Mouse (Mus musculus): ENCODE results near the gene Eefsec. TPM values are rescaled to one million over a fixed set of nuclear protein-coding genes. Genes with fewer than 3 reads are reported as not detected.

The Eefsec gene
- polyA plus RNA-seq, 1 experiment, result 18.7 TPM

DNA sequence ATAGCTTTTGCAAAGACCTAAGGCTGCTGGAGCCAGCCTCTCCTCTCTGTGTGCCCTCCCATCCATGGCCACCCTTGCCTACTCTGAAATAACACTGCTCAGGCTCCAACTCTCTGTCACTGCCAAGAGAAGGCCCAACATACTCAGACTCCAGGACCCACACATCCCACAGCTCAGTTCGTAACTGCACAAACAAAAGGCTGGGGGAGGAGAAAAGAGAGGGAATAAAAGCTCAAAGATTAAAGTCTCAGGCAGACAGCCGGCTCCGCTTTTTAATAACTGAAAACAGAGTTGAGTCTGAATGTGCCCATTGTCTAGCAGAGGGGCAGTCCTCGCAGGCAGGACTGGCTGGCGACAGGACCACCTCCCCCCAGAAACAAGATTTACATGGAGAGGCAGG lies 36.8 kb downstream of the Eefsec start:
- H3K27me3 ChIP-seq (ENCODE audit: control insufficient read depth, insufficient read depth, low read length, poor library complexity, severe bottlenecking), result no peaks in the 10 kb centered on the region
- H3K9ac ChIP-seq (ENCODE audit: low read depth, poor library complexity, severe bottlenecking), result no peak overlapping the region
- no peak overlapping the region for H3K4me3 ChIP-seq (ENCODE audit: low read depth, low read length)
- H3K9me3 ChIP-seq (replicated peaks; ENCODE audit: control insufficient read depth, insufficient read depth, low read length, poor library complexity, severe bottlenecking), result no peaks in the 10 kb centered on the region
- H3K4me1 ChIP-seq (ENCODE audit: control insufficient read depth, insufficient read depth, low read length), result no peaks in the 10 kb centered on the region
- no peak overlapping the region for H3K27ac ChIP-seq (ENCODE audit: insufficient read depth, low read length)
- no peak for TF ChIP-seq EP300 (IDR thresholded peaks at IDR 0.05; ENCODE audit: insufficient read depth, low read depth, low read length)
- TF ChIP-seq CTCF (IDR thresholded peaks at IDR 0.05; ENCODE audit: low read depth, low read length), result no peak
- no peak for TF ChIP-seq POLR2A (IDR thresholded peaks at IDR 0.05; ENCODE audit: insufficient read depth, low read length)
- H3K36me3 ChIP-seq (ENCODE audit: control insufficient read depth, insufficient read depth, low read length, poor library complexity, severe bottlenecking), result no peaks in the 10 kb centered on the region

DNA sequence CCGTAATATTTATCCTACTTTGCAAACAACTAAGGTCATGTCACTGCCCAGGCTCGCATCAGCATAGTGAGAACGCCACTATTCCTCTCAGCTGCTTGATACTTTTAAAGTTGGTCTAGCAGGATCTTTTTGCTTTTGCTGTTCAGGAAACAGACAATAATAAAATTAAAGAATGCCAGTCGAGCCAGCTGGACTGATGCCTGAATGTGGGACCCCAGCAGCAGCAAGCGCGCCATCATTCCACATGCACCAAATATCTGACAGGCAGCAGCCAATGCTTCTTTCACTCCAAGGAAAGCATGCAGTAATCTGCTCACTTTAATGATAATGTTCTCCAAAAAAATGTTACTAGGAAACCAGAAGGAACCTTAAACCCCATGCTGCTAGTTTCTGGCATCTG lies 45.9 kb downstream of the Eefsec start:
- H3K4me3 ChIP-seq (ENCODE audit: low read depth, low read length), result no peak overlapping the region
- no peak overlapping the region for H3K9ac ChIP-seq (ENCODE audit: low read depth, poor library complexity, severe bottlenecking)
- H3K9me3 ChIP-seq (replicated peaks; ENCODE audit: control insufficient read depth, insufficient read depth, low read length, poor library complexity, severe bottlenecking), result no peaks in the 10 kb centered on the region
- H3K36me3 ChIP-seq (ENCODE audit: control insufficient read depth, insufficient read depth, low read length, poor library complexity, severe bottlenecking), result no peaks in the 10 kb centered on the region
- no peak for TF ChIP-seq POLR2A (IDR thresholded peaks at IDR 0.05; ENCODE audit: insufficient read depth, low read length)
- no peak for TF ChIP-seq EP300 (IDR thresholded peaks at IDR 0.05; ENCODE audit: insufficient read depth, low read depth, low read length)
- TF ChIP-seq CTCF (IDR thresholded peaks at IDR 0.05; ENCODE audit: low read depth, low read length), result no peak
- H3K27ac ChIP-seq (ENCODE audit: insufficient read depth, low read length), result no peak overlapping the region
- no peaks in the 10 kb centered on the region for H3K27me3 ChIP-seq (ENCODE audit: control insufficient read depth, insufficient read depth, low read length, poor library complexity, severe bottlenecking)
- H3K4me1 ChIP-seq (ENCODE audit: control insufficient read depth, insufficient read depth, low read length), result no peaks in the 10 kb centered on the region

DNA sequence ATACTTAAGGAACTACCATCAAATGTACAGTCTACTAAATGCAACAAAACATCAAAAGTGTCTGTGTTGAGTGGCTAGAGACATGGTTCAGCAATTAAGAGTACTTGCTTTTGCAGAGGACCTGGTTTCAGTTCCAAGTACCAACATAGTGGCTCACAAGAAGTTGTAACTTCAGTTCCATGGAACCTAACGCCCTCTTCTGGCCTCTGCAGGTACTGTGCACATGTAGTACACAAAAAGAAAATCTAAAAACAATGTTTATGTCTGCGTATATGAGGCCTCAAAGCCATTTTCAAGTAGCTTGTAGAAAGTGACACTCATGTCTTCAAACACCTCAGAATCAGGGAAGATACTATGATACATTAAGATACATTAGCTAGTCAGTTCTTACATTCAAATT lies 48.4 kb downstream of the Eefsec start:
- H3K4me3 ChIP-seq (ENCODE audit: low read depth, low read length), result no peak overlapping the region
- no peaks in the 10 kb centered on the region for H3K4me1 ChIP-seq (ENCODE audit: control insufficient read depth, insufficient read depth, low read length)
- H3K27me3 ChIP-seq (ENCODE audit: control insufficient read depth, insufficient read depth, low read length, poor library complexity, severe bottlenecking), result no peaks in the 10 kb centered on the region
- H3K27ac ChIP-seq (ENCODE audit: insufficient read depth, low read length), result no peak overlapping the region
- no peak for TF ChIP-seq CTCF (IDR thresholded peaks at IDR 0.05; ENCODE audit: low read depth, low read length)
- TF ChIP-seq POLR2A (IDR thresholded peaks at IDR 0.05; ENCODE audit: insufficient read depth, low read length), result no peak
- no peak for TF ChIP-seq EP300 (IDR thresholded peaks at IDR 0.05; ENCODE audit: insufficient read depth, low read depth, low read length)
- H3K9ac ChIP-seq (ENCODE audit: low read depth, poor library complexity, severe bottlenecking), result no peak overlapping the region
- H3K36me3 ChIP-seq (ENCODE audit: control insufficient read depth, insufficient read depth, low read length, poor library complexity, severe bottlenecking), result no peaks in the 10 kb centered on the region
- H3K9me3 ChIP-seq (replicated peaks; ENCODE audit: control insufficient read depth, insufficient read depth, low read length, poor library complexity, severe bottlenecking), result no peaks in the 10 kb centered on the region

DNA sequence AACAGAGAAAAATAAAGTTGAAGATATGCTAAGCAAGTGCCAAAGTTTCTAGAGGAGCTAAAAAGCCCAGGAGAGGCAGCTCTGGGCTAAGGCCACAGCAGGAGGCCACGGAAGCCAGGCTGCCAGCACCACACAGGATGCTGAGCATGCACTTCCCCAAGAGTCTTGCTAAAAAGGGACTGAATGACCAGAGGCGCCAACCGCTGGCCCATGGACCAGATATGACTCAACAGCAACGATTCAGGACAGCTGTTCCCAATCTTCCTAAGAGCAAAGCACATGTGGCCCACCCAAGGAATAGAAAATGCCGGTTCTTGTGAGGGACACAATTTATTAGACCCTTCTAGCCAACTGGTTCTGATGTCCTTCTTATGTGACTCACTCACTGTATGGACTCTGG lies 57.4 kb downstream of the Eefsec start:
- no peak for TF ChIP-seq CTCF (IDR thresholded peaks at IDR 0.05; ENCODE audit: low read depth, low read length)
- Histone ChIP-seq H3K9me3 (replicated peaks; ENCODE audit: control insufficient read depth, insufficient read depth, low read length, poor library complexity, severe bottlenecking) (no peaks in the 10 kb centered on the region), H3K4me1 (ENCODE audit: control insufficient read depth, insufficient read depth, low read length) (no peaks in the 10 kb centered on the region), H3K27me3 (ENCODE audit: control insufficient read depth, insufficient read depth, low read length, poor library complexity, severe bottlenecking) (no peaks in the 10 kb centered on the region), H3K36me3 (ENCODE audit: control insufficient read depth, insufficient read depth, low read length, poor library complexity, severe bottlenecking) (no peaks in the 10 kb centered on the region), H3K9ac (ENCODE audit: low read depth, poor library complexity, severe bottlenecking) (no peak overlapping the region), H3K27ac (ENCODE audit: insufficient read depth, low read length) (no peak overlapping the region), H3K4me3 (ENCODE audit: low read depth, low read length) (no peak overlapping the region)

DNA sequence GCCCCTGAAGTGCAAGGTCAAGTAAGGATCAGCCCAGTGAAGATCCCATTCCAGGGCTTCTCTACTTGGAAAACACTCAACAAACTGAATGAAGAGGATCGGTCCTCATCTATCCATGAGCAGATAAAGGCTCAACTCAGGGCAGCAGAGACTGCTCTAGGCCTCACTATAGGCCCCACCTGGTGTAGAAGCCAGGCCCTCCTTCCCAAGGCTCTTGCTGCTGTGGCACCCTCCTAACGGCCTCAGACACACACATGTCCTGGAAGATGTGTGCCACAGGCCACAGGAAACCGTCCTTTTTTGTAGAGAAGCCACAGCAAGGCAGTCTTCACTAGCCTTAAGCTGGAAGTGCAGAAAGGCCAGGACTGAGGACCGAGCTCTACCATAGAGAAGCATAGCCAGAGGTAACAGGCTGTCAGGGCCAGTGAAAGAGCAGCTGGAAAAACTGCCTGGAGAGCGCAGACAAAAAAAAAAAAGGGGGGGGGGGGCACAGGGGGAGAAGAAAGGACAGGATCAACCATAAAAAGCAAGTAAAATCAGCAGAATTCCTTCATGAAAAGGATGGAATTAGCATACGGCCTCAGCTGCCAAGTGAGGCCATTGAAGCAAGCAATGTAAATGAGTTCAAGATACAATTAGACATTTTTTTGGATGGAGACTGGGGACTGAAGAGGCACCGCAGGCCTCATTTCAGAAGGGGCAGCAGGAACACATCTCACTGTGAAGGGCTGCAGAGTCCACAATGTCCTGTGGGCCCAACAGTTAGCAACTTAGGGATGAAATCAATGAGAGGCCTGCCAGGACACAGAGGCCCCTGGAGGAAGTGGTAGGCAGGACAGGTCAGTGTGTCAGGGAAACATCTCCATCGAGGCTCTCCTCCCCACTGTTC lies 58.3 kb downstream of the Eefsec start:
- Histone ChIP-seq H3K9ac (ENCODE audit: low read depth, poor library complexity, severe bottlenecking) (no peak overlapping the region), H3K27me3 (ENCODE audit: control insufficient read depth, insufficient read depth, low read length, poor library complexity, severe bottlenecking) (no peaks in the 10 kb centered on the region), H3K9me3 (replicated peaks; ENCODE audit: control insufficient read depth, insufficient read depth, low read length, poor library complexity, severe bottlenecking) (no peaks in the 10 kb centered on the region), H3K36me3 (ENCODE audit: control insufficient read depth, insufficient read depth, low read length, poor library complexity, severe bottlenecking) (no peaks in the 10 kb centered on the region), H3K4me1 (ENCODE audit: control insufficient read depth, insufficient read depth, low read length) (no peaks in the 10 kb centered on the region), H3K4me3 (ENCODE audit: low read depth, low read length) (no peak overlapping the region), H3K27ac (ENCODE audit: insufficient read depth, low read length) (no peak overlapping the region)
- TF ChIP-seq POLR2A (IDR thresholded peaks at IDR 0.05; ENCODE audit: insufficient read depth, low read length) (no peak), CTCF (IDR thresholded peaks at IDR 0.05; ENCODE audit: low read depth, low read length) (no peak), EP300 (IDR thresholded peaks at IDR 0.05; ENCODE audit: insufficient read depth, low read depth, low read length) (no peak)

DNA sequence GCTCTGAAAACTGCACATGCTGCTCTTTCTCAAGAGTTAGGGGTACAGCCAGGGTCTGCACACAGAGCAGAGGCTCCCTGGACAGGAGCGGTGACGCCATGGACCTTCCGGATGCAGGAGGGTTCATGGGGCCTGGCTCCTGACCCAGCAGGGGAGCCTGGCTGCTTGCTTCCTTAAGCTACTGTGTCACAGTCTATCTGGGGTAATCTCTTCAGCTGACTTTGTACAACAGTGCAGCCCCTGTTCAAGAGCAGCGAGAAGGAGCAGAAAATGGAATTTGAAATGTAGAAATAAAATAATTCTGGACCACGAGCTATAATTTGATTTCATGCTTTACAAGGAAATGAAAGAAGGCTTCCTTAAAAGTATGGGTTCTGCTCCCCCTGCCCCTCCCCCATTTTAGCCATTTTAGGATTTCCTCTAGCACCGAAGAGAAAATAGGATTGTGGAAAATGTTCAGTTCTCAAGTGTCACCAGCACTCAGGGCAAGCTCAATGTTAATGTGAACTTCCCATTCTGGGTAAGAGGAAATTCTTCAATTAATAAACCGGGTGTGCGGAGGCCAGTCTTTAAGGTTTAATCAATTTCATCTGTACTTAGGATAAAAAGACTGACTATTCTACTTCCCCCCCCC lies 61.8 kb downstream of the Eefsec start:
- H3K4me1 ChIP-seq (ENCODE audit: control insufficient read depth, insufficient read depth, low read length), result no peaks in the 10 kb centered on the region
- H3K4me3 ChIP-seq (ENCODE audit: low read depth, low read length), result no peak overlapping the region
- H3K27me3 ChIP-seq (ENCODE audit: control insufficient read depth, insufficient read depth, low read length, poor library complexity, severe bottlenecking), result no peaks in the 10 kb centered on the region
- H3K9me3 ChIP-seq (replicated peaks; ENCODE audit: control insufficient read depth, insufficient read depth, low read length, poor library complexity, severe bottlenecking), result no peaks in the 10 kb centered on the region
- H3K27ac ChIP-seq (ENCODE audit: insufficient read depth, low read length), result no peak overlapping the region
- H3K9ac ChIP-seq (ENCODE audit: low read depth, poor library complexity, severe bottlenecking), result no peak overlapping the region
- TF ChIP-seq CTCF (IDR thresholded peaks at IDR 0.05; ENCODE audit: low read depth, low read length), result no peak
- H3K36me3 ChIP-seq (ENCODE audit: control insufficient read depth, insufficient read depth, low read length, poor library complexity, severe bottlenecking), result no peaks in the 10 kb centered on the region
